Mouse (Mus musculus) neural tube, embryonic 11.5 days (tissue): ENCODE measurements around the gene Tcl1b5. TPM values are rescaled to one million over a fixed set of nuclear protein-coding genes. Genes with fewer than 3 reads are reported as not detected.
"Not testable (repeated sequence)": the region's sequence is repeated elsewhere in the genome, so short reads cannot be mapped to it uniquely, and the experiment has no call there.

Experiments
- ATAC-seq: fragments of 200-750 bp; cut with Nextera tagmentation; 2 replicates; pipeline ENCODE4 v1.8.0; 2017; ENCODE audit warnings: moderate number of reproducible peaks, mild to moderate bottlenecking, moderate TSS enrichment, moderate library complexity; ENCODE audit not compliant: insufficient read depth, low FRiP score, low TSS enrichment
- DNase-seq: peaks from one replicate; pipeline ENCODE4 v3.0.0-alpha.2; 2015; ENCODE audit warnings: low spot score
- H3K27ac ChIP-seq: fragments of 300-500 bp; sonication (generic); 2 replicates; pipeline ENCODE4 v1.5.1; 2014; ENCODE audit warnings: low read depth, mild to moderate bottlenecking, low read length
- H3K27me3 ChIP-seq: fragments of 300-500 bp; sonication (generic); 2 replicates; pipeline ENCODE4 v1.6.1; 2014; ENCODE audit warnings: mild to moderate bottlenecking, low read length, mixed read lengths; ENCODE audit not compliant: control insufficient read depth, insufficient read depth
- H3K36me3 ChIP-seq: fragments of 300-500 bp; sonication (generic); 2 replicates; pipeline ENCODE4 v1.6.1; 2014; ENCODE audit warnings: mild to moderate bottlenecking, low read length, moderate library complexity, mixed read lengths; ENCODE audit not compliant: control insufficient read depth, insufficient read depth
- H3K4me1 ChIP-seq: fragments of 300-500 bp; sonication (generic); 2 replicates; pipeline ENCODE4 v1.6.1; 2014; ENCODE audit warnings: low read length, mixed read lengths; ENCODE audit not compliant: control insufficient read depth, insufficient read depth
- H3K4me2 ChIP-seq: fragments of 300-500 bp; sonication (generic); 2 replicates; pipeline ENCODE4 v1.6.1; 2014; ENCODE audit warnings: low read depth, mild to moderate bottlenecking, moderate library complexity
- H3K4me3 ChIP-seq: fragments of 300-500 bp; sonication (generic); 2 replicates; pipeline ENCODE4 v1.5.1; 2014; ENCODE audit warnings: low read depth, low read length
- H3K9ac ChIP-seq: fragments of 300-500 bp; sonication (generic); 2 replicates; pipeline ENCODE4 v1.6.1; 2014; ENCODE audit warnings: mild to moderate bottlenecking, low read length
- H3K9me3 ChIP-seq: fragments of 300-500 bp; sonication (generic); 2 replicates; pipeline ENCODE4 v1.6.1; 2016; ENCODE audit warnings: low read length; ENCODE audit not compliant: control insufficient read depth
- WGBS: fragments of 180-500 bp; shearing (Covaris S2); extraction: QIAGEN DNeasy Blood & Tissue Kit; methylation state at CpG from one replicate; pipeline ENCODE4 v1.1.7; 2014; 5-methylcytosine and 5-hydroxymethylcytosine counted together
- polyA plus RNA-seq: library from polyadenylated mRNA; unstranded; fragments of >200 nt; fragmentation: Nextera tagmentation; extraction: Ambion mirVana; gene quantifications from 2 replicates; pipeline ENCODE4 v1.2.1, GENCODE M21; 2014

The Tcl1b5 gene
- polyA plus RNA-seq, 1 experiment from 2014 or later, result not detected

DNA sequence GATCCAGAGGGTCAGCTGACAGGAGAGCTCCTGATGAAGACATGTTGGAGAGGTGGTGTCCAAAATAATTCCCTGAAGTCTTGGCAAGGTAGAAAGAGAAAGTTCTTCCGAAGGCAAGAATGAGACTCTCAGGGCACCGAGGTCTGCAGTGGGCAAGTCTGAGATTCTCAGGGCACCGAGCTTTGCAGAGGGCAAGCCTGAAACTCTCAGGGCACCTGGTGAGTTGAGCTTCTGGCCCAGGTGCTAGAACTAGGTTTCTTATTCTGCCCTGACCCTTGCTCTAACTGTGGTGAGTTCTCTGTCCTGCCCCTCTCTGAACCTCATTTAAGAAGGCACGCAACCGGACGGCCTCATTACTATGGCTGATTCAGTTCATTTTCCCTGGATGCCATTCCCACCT, 14.6 kb downstream of the Tcl1b5 start, which contains the start of gene Tcl1b3:
Tcl1b3 (plus strand) TSS at position 301 of the 400 bp plus-strand sequence.
- WGBS, result 95% methylated on average over 6 of the region's 6 CpGs
- H3K36me3 ChIP-seq, H3K27me3 ChIP-seq, DNase-seq, ATAC-seq, H3K4me3 ChIP-seq, H3K4me1 ChIP-seq, H3K4me2 ChIP-seq, H3K27ac ChIP-seq, H3K9ac ChIP-seq, H3K9me3 ChIP-seq: not testable (repeated sequence)

- H3K4me2 ChIP-seq, H3K4me1 ChIP-seq, H3K9me3 ChIP-seq, H3K9ac ChIP-seq, H3K27me3 ChIP-seq, H3K4me3 ChIP-seq, H3K36me3 ChIP-seq, ATAC-seq, DNase-seq, H3K27ac ChIP-seq: not testable (repeated sequence)
- 42% methylated on average over 7 of the region's 7 CpGs for WGBS
Measured at GRCm38 (mm10) chr12:105199684-105200497, 23.7 kb downstream of the Tcl1b5 start.

- not testable (repeated sequence) for DNase-seq, H3K9ac ChIP-seq, H3K27me3 ChIP-seq, H3K4me3 ChIP-seq, H3K4me2 ChIP-seq, H3K4me1 ChIP-seq, H3K9me3 ChIP-seq, H3K36me3 ChIP-seq, H3K27ac ChIP-seq, ATAC-seq
- WGBS, result 94% methylated on average over 1 of the region's 1 CpGs
Measured at GRCm38 (mm10) chr12:105201657-105202056, 25.5 kb downstream of the Tcl1b5 start, which contains the start of gene Tcl1b4. Gene Tcl1b4 (plus strand): TSS chr12:105201957.

DNA sequence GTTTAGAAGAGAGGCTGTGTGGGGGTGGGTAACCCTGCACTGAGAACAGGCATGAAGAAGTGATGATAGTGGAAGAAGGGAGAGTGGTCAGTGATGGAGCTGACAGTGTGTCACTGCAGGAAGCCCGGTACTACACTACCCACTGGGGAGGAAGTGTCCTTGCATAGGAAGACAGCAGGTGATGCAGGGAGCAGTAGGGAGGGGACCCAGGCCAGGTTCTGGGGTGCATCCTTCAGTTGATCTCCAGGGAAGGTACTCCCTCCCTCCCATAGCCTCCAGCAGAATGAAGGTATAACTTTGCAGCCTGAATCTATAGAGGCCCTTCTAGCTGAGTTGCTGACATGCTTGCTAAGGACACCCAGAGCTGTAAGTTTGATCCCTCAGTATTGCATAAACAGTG, 30.9 kb downstream of the Tcl1b5 start:
- Histone ChIP-seq H3K4me3 (no peak overlapping the region), H3K9me3 (no peaks in the 10 kb centered on the region), H3K36me3 (no peaks in the 10 kb centered on the region), H3K4me1 (no peaks in the 10 kb centered on the region), H3K9ac (no peak overlapping the region), H3K27me3 (no peaks in the 10 kb centered on the region), H3K4me2 (no peak overlapping the region), H3K27ac (no peak overlapping the region)
- 71% methylated on average over 1 of the region's 1 CpGs for WGBS
- DNase-seq (no peak), ATAC-seq (no peak)

GRCm38 (mm10) chr12:105208441-105208840, 32.3 kb downstream of the Tcl1b5 start:
- H3K27me3 ChIP-seq, result no peaks in the 10 kb centered on the region
- WGBS, result 94% methylated on average over 1 of the region's 1 CpGs
- no peak for ATAC-seq

DNA sequence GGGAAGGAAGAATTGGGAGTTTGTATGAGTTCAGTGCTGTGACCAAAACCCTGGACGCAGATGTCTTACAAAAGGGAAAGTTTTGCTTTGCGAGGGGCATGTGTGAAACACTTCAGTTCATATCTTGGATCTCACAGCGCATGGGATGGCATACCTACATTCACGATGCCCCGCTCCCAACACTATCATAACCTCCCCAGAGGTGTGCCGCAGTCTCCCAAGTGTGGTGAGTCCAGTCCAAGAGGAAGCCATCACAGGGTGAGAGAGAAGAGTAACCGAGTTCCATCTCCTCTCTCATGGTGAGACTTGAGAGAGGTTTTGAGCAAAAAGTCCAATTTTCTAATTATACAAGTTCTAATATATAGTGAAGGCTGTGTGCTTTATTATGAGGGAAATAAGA, 33.1 kb downstream of the Tcl1b5 start:
- no peak overlapping the region for H3K9ac ChIP-seq
- H3K9me3 ChIP-seq, result no peaks in the 10 kb centered on the region
- no peaks in the 10 kb centered on the region for H3K27me3 ChIP-seq
- H3K4me2 ChIP-seq, result no peak overlapping the region
- DNase-seq (no peak), ATAC-seq (no peak)
- no peak overlapping the region for H3K27ac ChIP-seq
- 94% methylated on average over 7 of the region's 7 CpGs for WGBS
- H3K36me3 ChIP-seq, result no peaks in the 10 kb centered on the region
- H3K4me1 ChIP-seq, result no peaks in the 10 kb centered on the region
- H3K4me3 ChIP-seq, result no peak overlapping the region

More at GRCm38 (mm10) chr12:105208441-105208840, 32.3 kb downstream of the Tcl1b5 start:
- no peak for DNase-seq
- Histone ChIP-seq H3K9me3 (no peaks in the 10 kb centered on the region), H3K4me3 (no peak overlapping the region), H3K4me1 (no peaks in the 10 kb centered on the region), H3K4me2 (no peak overlapping the region), H3K9ac (no peak overlapping the region), H3K27ac (no peak overlapping the region), H3K36me3 (no peaks in the 10 kb centered on the region)

- Histone ChIP-seq H3K9ac (no peak overlapping the region), H3K27ac (no peak overlapping the region), H3K4me2 (no peak overlapping the region), H3K36me3 (no peaks in the 10 kb centered on the region), H3K4me3 (no peak overlapping the region), H3K4me1 (no peaks in the 10 kb centered on the region), H3K27me3 (no peaks in the 10 kb centered on the region), H3K9me3 (no peaks in the 10 kb centered on the region)
- 94% methylated on average over 7 of the region's 7 CpGs for WGBS
- DNase-seq, result no peak
- ATAC-seq, result no peak
Measured at GRCm38 (mm10) chr12:105217101-105217760, 41.1 kb downstream of the Tcl1b5 start.

DNA sequence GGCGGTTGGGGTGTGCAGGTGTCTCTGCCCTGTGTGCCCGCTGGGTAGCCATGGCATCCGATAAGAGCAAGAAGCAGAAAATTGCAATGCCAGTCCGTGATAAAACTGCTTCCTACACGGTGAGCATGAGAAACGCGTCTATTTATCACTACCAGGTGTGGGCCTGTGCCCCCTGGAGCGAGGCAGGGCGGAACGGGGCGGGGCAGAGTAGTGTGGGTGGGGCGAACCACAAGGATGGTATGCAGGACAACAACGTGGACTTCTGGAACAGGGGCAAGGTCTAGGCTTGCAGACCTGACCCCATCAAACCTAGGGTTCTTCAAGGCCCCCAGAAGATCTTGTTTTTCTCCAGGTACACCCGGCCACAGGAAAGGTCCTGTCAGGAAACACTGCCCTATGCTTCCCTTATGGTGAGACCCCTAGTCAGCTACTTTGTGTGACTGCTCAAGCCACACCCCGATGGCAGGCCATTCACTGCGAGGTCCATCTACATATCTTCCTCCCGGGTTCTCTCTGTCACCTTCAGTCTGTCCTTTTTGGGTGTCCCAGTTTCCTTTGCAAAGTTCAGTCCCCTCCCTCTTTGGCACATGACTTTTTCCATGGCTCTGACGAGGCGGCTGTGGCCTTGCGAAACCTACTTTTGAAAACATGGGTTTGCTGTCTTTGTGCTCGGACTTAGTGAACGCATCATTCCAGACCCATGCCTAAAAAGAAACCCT, 46.6 kb downstream of the Tcl1b5 start, which contains the start of gene Tcl1:
Tcl1 (minus strand) TSS at position 193 of the 719 bp plus-strand sequence.
- ATAC-seq (no peak), DNase-seq (no peak)
- no peak within 1 kb of the TSS for H3K9ac ChIP-seq
- no peaks in the 10 kb centered on the region for H3K9me3 ChIP-seq
- no peaks in the 10 kb centered on the region for H3K36me3 ChIP-seq
- no peak within 1 kb of the TSS for H3K27ac ChIP-seq
- H3K4me2 ChIP-seq, result no peak within 1 kb of the TSS
- no peaks in the 10 kb centered on the region for H3K4me1 ChIP-seq
- 94% methylated on average over 22 of the region's 22 CpGs for WGBS
- no peaks in the 10 kb centered on the region for H3K27me3 ChIP-seq
- H3K4me3 ChIP-seq, result no peak within 1 kb of the TSS
